Mouse (Mus musculus): ENCODE measurements around the gene Hspb9. TPM values are rescaled to one million over a fixed set of nuclear protein-coding genes. Genes with fewer than 3 reads are reported as not detected.

The Hspb9 gene
- total RNA-seq, 2 experiments from 2014 or later: not detected

DNA sequence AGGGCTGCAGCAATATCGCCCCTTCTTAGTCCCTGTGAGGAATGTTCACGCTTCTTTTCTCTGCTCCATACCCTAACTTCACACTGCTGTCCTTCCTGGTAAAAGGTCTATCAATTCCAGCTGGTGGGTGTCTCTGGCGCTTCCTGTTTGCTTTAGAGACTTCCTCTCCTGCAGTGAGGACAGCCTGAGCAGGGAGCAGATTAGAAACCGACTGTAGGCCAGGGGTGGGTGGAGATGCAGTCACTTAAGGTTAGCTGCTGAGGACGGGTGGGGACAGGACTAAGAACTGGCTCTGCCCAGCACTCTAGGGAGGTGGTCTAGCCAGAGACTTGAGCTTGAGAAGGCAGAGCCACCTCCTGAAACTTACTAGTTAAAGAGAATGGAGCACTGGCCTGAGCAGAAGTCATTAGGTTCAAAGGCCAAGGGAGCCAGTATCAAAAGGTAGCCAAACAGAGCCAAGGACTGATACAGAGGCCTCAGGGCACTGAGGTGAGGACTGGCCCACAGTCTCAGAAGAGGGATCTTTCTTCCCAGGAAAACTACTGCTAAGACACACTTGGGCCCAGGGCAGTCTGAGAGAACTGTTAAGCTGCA, 11.4 kb downstream of the Hspb9 start:
- no peak for TF ChIP-seq CTCF (conservative IDR thresholded peaks at IDR 0.05)
- H3K4me3 ChIP-seq: no peak overlapping the region
- H3K27ac ChIP-seq: peak overlapping the region; percentile 49
- no peak for DNase-seq (ENCODE audit: low spot score in 2 of 2)

DNA sequence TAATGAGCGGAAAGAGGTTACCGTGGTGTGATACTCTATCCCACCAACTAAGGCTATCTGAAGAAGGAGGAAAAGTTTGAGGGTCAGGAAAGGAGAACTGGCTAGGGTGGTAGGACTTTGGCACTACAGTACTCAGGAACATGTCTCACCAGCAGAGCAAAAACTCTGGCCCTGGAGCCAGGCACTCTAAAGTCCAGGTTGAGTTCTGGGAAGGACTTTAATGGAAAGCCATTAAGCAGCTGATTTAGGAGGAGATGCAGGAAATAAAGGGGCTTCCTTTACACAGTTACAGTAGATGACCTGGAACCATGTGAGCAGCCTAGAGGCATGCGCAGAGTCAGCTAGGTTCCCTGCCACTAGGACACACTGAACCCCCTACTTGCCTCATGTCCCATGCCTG, 13.6 kb downstream of the Hspb9 start:
- no peak overlapping the region for H3K27ac ChIP-seq
- no peak for TF ChIP-seq CTCF (conservative IDR thresholded peaks at IDR 0.05)
- no peak for DNase-seq (ENCODE audit: low spot score in 2 of 2)
- H3K4me3 ChIP-seq: no peak overlapping the region

DNA sequence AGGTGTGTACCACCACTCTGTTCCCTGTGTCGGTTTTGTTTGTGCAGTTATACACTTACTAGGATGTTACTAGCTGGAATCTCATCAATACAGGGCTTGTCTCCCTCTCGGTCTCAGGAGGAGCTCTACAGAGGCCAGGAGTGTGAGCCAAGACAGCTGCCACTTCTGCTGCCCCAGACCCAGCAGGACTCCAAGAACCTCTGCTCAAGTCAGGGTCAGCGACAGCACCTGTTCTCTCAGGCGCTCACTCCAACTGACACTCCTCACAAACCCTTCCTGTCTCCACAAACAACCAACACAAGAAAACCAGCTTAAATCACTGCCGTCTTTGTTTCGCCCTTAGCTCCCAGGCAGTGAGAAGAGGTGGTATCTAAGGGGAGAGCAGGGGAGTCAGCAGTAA, 15.0 kb downstream of the Hspb9 start:
- Histone ChIP-seq H3K4me3 (no peak overlapping the region), H3K27ac (no peak overlapping the region)
- TF ChIP-seq CTCF (conservative IDR thresholded peaks at IDR 0.05): no peak
- DNase-seq (ENCODE audit: low spot score in 2 of 2): no peak

DNA sequence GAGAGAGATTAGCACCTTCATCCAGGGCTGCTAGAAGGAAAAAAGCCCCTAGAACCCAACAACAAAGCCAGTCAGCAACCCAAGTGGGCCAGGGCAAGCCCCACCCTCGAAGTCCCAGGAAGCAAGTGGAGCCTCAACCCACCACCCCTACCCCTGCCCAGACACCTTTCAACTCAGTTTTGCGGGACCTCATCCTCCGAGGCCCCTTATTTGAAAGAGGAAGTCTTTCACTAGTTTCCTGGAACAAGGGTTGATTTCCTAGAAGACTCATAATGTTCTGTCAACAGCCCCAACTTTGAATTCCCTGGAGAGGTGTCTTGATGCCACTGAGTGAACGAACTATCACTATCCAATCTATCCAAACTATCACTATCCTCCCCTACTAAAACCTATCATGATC, 16.3 kb downstream of the Hspb9 start:
- Histone ChIP-seq H3K27ac (no peak overlapping the region), H3K4me3 (no peak overlapping the region)
- DNase-seq (ENCODE audit: low spot score in 2 of 2): no peak
- no peak for TF ChIP-seq CTCF (conservative IDR thresholded peaks at IDR 0.05)

DNA sequence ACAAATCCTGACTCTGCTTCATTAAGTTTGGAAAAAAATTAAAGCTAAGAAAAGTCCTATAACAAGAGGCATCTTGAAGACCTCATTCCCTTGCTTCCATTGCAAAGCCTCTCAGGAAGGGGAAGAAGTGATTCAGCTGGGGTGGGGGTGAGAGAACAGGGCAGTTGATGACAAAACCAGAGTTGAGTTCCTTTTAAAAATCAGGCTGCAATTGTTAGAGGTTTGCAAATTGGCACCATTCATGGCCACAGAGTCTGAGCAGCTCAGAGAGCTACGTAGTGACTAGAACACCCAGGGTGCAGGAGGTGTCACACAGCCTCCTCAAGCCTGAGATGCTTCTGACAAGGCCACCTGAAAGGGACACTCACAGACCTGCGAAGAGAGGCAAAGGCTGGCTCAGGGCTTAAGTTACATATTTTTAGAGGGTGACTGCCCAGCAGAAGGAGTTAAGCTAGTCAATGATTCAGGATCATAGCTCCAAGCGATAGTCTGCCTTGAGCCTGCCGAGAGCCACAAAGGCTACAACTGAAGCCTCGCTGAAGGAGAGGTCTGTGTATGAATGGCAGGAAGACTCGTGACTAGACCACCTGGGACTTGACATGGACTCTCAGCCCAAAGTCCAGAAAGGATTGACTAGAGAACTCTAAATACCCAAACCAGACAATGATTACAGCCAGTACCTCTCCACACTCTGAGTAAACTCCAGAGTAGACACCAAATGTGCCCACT, 17.0 kb downstream of the Hspb9 start:
- H3K27ac ChIP-seq: no peak overlapping the region
- DNase-seq (ENCODE audit: low spot score in 2 of 2): no peak
- no peak for TF ChIP-seq CTCF (conservative IDR thresholded peaks at IDR 0.05)

DNA sequence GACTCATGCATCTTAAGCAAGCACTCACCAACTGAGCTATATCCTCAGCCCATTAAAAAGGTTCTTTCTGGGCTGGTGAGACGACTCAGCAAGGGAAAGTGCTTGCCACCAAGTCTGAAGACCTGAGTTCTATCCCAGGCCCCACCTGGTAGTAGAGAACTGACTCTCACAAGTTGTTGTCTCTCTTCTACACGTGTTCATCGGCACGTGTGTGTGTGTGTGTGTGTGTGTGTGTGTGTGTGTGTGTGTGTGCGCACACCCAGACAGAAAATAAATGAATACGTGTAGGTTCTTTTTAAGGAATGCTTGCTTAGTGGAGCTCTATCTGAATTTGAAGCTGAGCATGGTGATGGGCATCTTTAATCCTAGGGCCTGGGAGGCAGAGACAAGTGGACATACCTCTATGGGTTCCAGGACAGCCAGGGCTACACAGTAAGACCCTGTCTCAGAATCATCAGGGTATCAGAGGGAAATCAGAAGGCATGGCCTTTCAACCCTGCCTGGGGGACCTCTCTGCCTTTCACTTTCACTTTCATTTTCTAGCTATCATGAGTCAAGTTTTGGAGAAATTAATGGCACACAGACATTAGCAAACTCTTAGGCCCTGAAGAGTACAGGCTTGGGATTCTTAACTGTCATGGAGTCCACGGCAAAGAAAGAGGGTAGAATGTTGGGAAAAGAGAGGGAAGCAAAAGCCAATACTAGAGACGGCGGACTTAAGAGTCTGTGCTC, 21.6 kb downstream of the Hspb9 start:
- TF ChIP-seq CTCF (conservative IDR thresholded peaks at IDR 0.05): no peak
- Histone ChIP-seq H3K4me3 (no peak overlapping the region), H3K27ac (no peak overlapping the region)
- DNase-seq (ENCODE audit: low spot score in 2 of 2): no peak

More for the DNA sequence above, 17.0 kb downstream of the Hspb9 start:
- no peak overlapping the region for H3K4me3 ChIP-seq

DNA sequence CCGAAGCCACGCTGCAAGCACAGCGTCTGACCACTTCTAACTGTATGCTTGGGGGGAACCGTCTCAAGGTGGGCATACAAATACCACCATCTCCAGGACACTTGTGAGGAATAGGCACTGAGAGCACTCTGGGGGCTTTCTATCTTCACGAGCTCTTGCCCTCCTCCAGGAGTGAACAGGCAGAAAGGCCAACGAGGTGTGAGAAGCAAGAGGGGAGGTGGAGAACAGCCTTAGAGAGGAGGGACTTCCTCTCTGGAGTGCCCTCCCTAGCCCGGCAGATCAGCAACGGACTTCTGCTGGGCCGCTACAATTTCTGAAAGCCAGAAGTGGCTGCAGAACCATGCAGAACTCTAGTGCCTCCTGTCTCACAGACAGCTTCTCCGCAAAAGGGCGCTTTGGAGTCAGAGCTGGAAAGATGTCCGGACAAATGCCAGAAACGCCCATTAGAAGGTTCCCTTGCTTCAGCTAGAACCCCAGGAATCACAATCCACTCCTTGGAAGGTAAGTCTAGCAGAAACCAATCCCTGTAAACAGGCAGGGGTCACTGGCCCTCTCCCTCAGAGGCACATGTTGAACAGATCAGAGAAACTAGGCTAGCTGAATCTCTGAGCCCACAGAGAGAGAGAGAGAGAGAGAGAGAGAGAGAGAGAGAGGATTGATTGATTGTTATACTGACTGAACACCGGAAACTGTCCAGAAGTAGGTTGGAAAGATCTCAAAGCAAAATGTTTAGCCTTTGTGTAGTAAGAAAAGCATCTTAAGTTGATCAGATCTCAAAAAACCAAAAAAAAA, 22.5 kb downstream of the Hspb9 start:
- no peak for TF ChIP-seq CTCF (conservative IDR thresholded peaks at IDR 0.05)
- DNase-seq (ENCODE audit: low spot score in 2 of 2): no peak
- no peak overlapping the region for H3K27ac ChIP-seq
- H3K4me3 ChIP-seq: no peak overlapping the region

DNA sequence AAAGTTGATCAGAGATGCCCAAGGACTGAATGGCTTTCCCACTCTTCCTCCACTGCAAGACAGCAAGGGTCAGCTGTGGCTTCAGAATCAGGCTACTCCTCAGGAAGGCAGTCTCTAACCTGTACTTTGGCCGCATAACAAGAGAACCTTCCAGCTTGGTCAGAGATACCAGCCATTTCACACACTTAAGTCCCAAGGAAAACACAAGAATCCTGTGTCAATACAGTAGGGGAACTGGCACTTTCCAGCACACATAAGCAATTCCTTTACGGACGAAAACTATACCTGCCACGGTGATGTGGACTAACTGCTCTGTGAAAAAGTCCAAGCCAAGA, 23.1 kb downstream of the Hspb9 start:
- DNase-seq (ENCODE audit: low spot score in 2 of 2): no peak
- Histone ChIP-seq H3K27ac (no peak overlapping the region), H3K4me3 (peak overlapping the region; percentile 97)
- no peak for TF ChIP-seq CTCF (conservative IDR thresholded peaks at IDR 0.05)

DNA sequence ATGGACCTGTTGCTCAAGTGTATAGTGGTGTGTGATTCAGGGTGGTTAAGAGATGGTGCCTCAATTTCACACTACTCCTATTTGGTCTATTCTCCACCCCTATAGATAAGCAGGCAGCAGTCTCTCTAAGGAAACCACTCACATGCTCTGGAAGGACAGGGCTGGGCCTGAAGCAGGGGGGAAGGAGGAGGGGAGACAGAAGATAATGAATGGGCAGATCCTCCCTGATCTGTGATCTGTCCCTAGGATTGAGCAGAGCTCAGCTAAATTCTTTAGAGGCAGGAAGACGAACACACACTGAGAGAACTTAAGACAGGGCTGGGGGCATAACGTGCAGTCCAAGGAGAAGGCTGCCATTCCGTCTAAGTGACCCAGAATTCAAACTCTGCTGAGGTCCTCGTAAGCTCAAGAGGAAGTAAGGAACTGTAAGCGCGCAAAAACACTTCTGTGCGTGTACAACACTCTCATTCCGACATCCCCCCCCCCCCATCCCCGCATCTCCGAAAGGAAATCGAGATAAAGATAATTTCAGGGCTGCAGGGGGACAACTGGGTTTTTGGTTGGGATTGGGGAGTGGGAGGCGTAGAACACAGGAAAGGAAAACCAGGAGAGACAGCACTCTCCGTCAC, 23.6 kb downstream of the Hspb9 start:
- peak overlapping the region; percentile 97 for H3K4me3 ChIP-seq
- DNase-seq (ENCODE audit: low spot score in 2 of 2): no peak
- no peak for TF ChIP-seq CTCF (conservative IDR thresholded peaks at IDR 0.05)
- H3K27ac ChIP-seq: peak overlapping the region; percentile 96

DNA sequence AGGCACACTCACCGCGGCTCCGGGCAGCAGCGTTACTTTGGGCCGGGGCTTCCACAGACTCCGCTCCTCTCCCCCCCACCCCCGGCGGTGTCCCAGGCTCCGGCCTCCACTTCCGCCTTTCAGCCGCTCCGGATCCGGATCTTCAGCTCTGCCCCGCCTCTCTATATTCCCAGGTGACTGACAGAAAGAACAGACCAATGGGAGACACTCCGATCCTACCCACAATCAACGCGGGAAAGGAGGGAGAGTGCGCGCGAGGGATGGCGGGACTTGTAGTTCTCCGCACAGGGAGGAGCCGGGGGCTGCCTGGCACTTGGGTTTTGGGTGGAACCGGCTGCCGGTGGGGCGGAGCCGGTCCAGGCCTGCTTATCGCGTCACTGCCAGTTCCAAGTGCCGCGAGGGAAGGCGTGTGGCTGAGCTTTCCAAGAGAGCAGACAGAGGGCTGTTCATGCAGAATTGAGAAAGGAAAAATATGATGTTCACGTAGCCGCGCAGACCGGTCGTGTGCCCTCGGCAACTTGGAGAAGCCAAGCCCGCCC, 24.5 kb downstream of the Hspb9 start, which contains the start of gene Rab5c:
TSS of gene Rab5c (minus strand) at position 150 of the 539 bp plus-strand sequence.
- DNase-seq (ENCODE audit: low spot score in 2 of 2): peak; percentile 99 to 100
- peak within 1 kb of the TSS; percentile 96 for H3K27ac ChIP-seq
- peak within 1 kb of the TSS; percentile 97 for H3K4me3 ChIP-seq
- peak; percentile 41; the same call in 1 of the 2 replicates for TF ChIP-seq CTCF (conservative IDR thresholded peaks at IDR 0.05)

DNA sequence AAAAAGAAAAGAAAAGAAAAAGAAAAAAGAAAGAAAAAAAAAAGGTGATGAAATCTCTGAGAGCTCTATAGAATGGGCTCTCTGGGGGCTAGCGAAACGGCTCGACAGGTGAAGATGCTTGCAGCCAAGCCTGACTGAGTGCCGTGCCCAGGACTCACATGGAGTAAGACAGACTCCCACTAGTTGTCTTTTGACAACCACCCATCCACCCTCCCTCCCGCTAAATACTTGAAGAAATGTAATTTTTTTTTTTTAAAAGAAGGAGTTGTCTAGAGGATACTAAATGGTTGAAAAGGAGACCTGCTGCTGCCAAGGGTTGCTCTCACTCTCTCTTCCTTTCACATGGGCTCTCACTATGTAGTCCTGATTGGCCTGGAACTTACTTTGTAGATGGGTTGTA, 25.1 kb downstream of the Hspb9 start:
- TF ChIP-seq CTCF (conservative IDR thresholded peaks at IDR 0.05): no peak
- Histone ChIP-seq H3K27ac (peak overlapping the region; percentile 88), H3K4me3 (peak overlapping the region; percentile 97)
- DNase-seq (ENCODE audit: low spot score in 2 of 2): no peak

DNA sequence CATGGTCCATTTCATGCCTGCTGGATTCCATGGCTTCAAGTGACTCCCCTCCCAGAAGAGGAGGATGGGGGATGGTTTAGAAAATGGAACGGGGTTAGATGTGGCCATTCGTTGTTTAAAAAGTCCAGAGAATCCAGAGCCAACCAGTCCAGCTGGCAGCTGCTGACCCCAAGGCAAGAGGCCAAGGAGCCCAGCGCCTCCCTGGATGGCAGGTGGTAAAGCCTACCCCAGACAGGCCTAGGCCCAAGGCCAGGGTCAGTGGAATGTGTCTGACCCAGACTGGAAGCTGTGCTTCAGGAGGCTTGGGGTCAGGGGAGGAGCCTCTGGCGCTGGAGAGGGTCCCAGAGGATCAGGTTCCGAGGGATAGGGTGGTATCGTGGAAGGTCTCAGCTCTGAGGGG, 27.7 kb downstream of the Hspb9 start:
- no peak overlapping the region for H3K27ac ChIP-seq
- no peak for TF ChIP-seq CTCF (conservative IDR thresholded peaks at IDR 0.05)
- no peak overlapping the region for H3K4me3 ChIP-seq
- DNase-seq (ENCODE audit: low spot score in 2 of 2): no peak

Data from layer of hippocampus, adult 2 months (tissue).